ENCODE assay signal across 8 mouse cellular contexts in the genomic region with DNA sequence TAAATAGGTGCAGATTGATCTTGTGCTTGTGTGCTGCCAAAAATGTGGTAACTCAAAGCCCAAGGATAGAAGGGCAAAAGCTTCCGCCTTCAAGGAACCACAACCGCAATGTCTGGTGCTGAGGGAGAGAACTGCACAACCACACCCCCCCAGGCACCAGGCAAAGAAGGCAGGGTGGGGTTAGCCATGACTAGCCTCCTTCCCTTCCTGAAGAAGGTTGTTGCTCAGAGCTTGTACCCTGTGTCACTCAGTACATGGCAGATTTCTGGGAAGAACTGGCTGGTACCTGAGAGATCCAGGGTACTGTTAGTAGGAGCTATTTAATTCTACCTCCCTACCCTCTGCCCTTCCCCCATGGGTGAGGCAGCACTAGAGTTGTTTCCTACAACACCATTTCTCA. TPM values are rescaled to one million over a fixed set of nuclear protein-coding genes. Genes with fewer than 3 reads are reported as not detected.
A peak's percentile ranks its signal among the peaks of the same experiment; 100 is the strongest.
DNase-seq lines count a peak whose midpoint lies in the region; ATAC-seq and TF ChIP-seq lines count a peak whose summit lies in the region.

No protein-coding gene starts in this region.

- H3K4me3 ChIP-seq in gastrocnemius, adult 2 months, result no peak overlapping the region; the same call in 1 of the 2 replicates
- H3K4me3 ChIP-seq in lung, postnatal 0 days (ENCODE audit: low read depth, low read length), result no peak overlapping the region
- no peak overlapping the region for H3K4me3 ChIP-seq in hindbrain, embryonic 12.5 days
- H3K4me3 ChIP-seq in neural tube, embryonic 15.5 days (replicated peaks), result peak overlapping the region; percentile 84

- TF ChIP-seq EP300 in lung, postnatal 0 days (IDR thresholded peaks at IDR 0.05), result no peak

- H3K27me3 ChIP-seq in lung, postnatal 0 days (replicated peaks; ENCODE audit: insufficient read depth, low read length), result no peaks in the 10 kb centered on the region
- H3K27me3 ChIP-seq in hindbrain, embryonic 12.5 days, result no peaks in the 10 kb centered on the region
- no peaks in the 10 kb centered on the region for H3K27me3 ChIP-seq in neural tube, embryonic 15.5 days (replicated peaks)

- 81% methylated on average over 2 of the region's 2 CpGs for WGBS in lung, postnatal 0 days
- WGBS in hindbrain, embryonic 12.5 days, result 90% methylated on average over 2 of the region's 2 CpGs
- WGBS in neural tube, embryonic 15.5 days, result 78% methylated on average over 2 of the region's 2 CpGs

- H3K4me2 ChIP-seq in lung, postnatal 0 days (replicated peaks; ENCODE audit: low read depth, low read length), result no peak overlapping the region
- H3K4me2 ChIP-seq in hindbrain, embryonic 12.5 days (replicated peaks), result peak overlapping the region; percentile 70; the same call in 1 of the 2 replicates
- peak overlapping the region; percentile 76 for H3K4me2 ChIP-seq in neural tube, embryonic 15.5 days

- no peak overlapping the region for H3K9ac ChIP-seq in lung, postnatal 0 days (replicated peaks; ENCODE audit: low read depth)
- peak overlapping the region; percentile 36; the same call in 1 of the 2 replicates for H3K9ac ChIP-seq in hindbrain, embryonic 12.5 days
- H3K9ac ChIP-seq in neural tube, embryonic 15.5 days (replicated peaks), result peak overlapping the region; percentile 97; the same call in 1 of the 2 replicates

- intact Hi-C loops in gastrocnemius, adult 2 months (cut with DNase I), result loop anchor here (2.0 kb wide), 1 partner anchor 15 kb away; no protein-coding TSS in a partner anchor

- H3K27ac ChIP-seq in gastrocnemius, adult 2 months, result peak overlapping the region; percentile 97
- peak overlapping the region; percentile 32; the same call in 1 of the 2 replicates for H3K27ac ChIP-seq in lung, postnatal 0 days (ENCODE audit: low read length)
- no peak overlapping the region for H3K27ac ChIP-seq in hindbrain, embryonic 12.5 days
- no peak overlapping the region for H3K27ac ChIP-seq in neural tube, embryonic 15.5 days (replicated peaks)

- peaks cover 46% of the 10 kb centered on the region for H3K4me1 ChIP-seq in lung, postnatal 0 days (ENCODE audit: insufficient read depth, low read depth, low read length)
- H3K4me1 ChIP-seq in hindbrain, embryonic 12.5 days, result peaks cover 95% of the 10 kb centered on the region
- peaks cover 99% of the 10 kb centered on the region for H3K4me1 ChIP-seq in neural tube, embryonic 15.5 days

- no peak for DNase-seq in gastrocnemius, adult 2 months
- DNase-seq in gastrocnemius, adult 8-10 months (ENCODE audit: low spot score in 2 of 2), result no peak
- DNase-seq in lung, postnatal 0 days (ENCODE audit: low spot score), result no peak
- no peak for DNase-seq in lung, postnatal 25 days (ENCODE audit: low spot score)
- DNase-seq in right cerebral cortex, postnatal 4 days, result no peak
- no peak for DNase-seq in layer of hippocampus, postnatal 10 days (ENCODE audit: low spot score in 2 of 2)

- no peak for TF ChIP-seq CTCF in gastrocnemius, adult 2 months (IDR thresholded peaks at IDR 0.05)
- no peak for TF ChIP-seq CTCF in lung, postnatal 0 days (IDR thresholded peaks at IDR 0.05)

- H3K9me3 ChIP-seq in lung, postnatal 0 days (ENCODE audit: low read length), result no peaks in the 10 kb centered on the region
- no peaks in the 10 kb centered on the region for H3K9me3 ChIP-seq in hindbrain, embryonic 12.5 days (replicated peaks)
- H3K9me3 ChIP-seq in neural tube, embryonic 15.5 days (replicated peaks), result no peaks in the 10 kb centered on the region

- peak; percentile 12; the same call in 1 of the 2 replicates for ATAC-seq in lung, postnatal 0 days
- ATAC-seq in hindbrain, embryonic 12.5 days (ENCODE audit: low FRiP score), result no peak
- ATAC-seq in neural tube, embryonic 15.5 days (ENCODE audit: low FRiP score), result no peak

- H3K36me3 ChIP-seq in lung, postnatal 0 days (ENCODE audit: insufficient read depth, low read length), result no peaks in the 10 kb centered on the region
- peaks cover 3% of the 10 kb centered on the region; the same call in 1 of the 2 replicates for H3K36me3 ChIP-seq in hindbrain, embryonic 12.5 days
- no peaks in the 10 kb centered on the region for H3K36me3 ChIP-seq in neural tube, embryonic 15.5 days

RNA-seq across cellular contexts. Expression of a gene that starts 8.1 kb away (rescaled TPM):
- total RNA-seq in gastrocnemius, adult 2 months (2021), result 10 to 100 TPM in 1 of 2 experiments, 1 to 10 TPM in 1; 6.6 to 13.2 TPM
- total RNA-seq in gastrocnemius, adult 8-10 months (2022), result 1 to 10 TPM; 4.8 to 8.1 (median 5.2) TPM
- 4.5 and 5.8 TPM in 2 replicates for polyA plus RNA-seq in lung, postnatal 0 days (2015; fragmentation: Nextera tagmentation; extraction: Ambion mirVana)
- 27.9 and 32.3 TPM in 2 replicates for polyA plus RNA-seq in hindbrain, embryonic 12.5 days (2016; fragmentation: Nextera tagmentation; extraction: Ambion mirVana)
- polyA plus RNA-seq in neural tube, embryonic 15.5 days (2015; fragmentation: Nextera tagmentation; extraction: Ambion mirVana), result 37.7 and 42.4 TPM in 2 replicates
- 10 to 100 TPM; 92.8 to 94.8 TPM for total RNA-seq in layer of hippocampus, postnatal 10 days (2021)

Comparison
In these comparisons a context has a peak if more than half of its experiments do, and no peak if none do; other contexts are left out.
1. H3K27ac ChIP-seq: peak in gastrocnemius, adult 2 months (single experiment) and lung, postnatal 0 days (single experiment); none in hindbrain, embryonic 12.5 days (single experiment) and neural tube, embryonic 15.5 days (single experiment).
2. RNA of a gene that starts 8.1 kb away (total RNA-seq): 92.8 to 94.8 TPM in layer of hippocampus, postnatal 10 days; 6.6 to 13.2 TPM in gastrocnemius, adult 2 months and 4.8 to 8.1 TPM in gastrocnemius, adult 8-10 months; every median in the first group is over 4 times any median in the second.